ENCODE assay signal across 9 mouse cellular contexts in the genomic region with DNA sequence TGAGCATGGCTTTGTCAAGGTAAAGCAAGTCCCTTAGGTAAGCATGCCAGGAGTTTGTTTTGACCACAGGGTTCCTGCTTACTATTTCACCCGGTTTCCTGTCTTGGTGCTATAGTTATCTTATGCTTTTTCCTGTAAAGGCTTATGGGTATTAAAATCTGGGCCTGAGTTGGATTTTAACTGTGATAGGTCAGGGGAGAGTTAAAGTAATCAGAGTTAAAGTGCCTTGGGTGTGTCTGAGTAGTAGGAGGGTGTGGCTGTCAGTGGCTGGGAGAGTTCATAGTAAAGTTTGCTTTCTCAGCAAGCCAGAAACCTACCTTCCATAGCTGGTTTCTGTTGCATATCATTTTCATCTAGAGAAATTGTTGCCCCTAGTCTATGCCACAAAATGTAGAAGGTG. TPM values are rescaled to one million over a fixed set of nuclear protein-coding genes. Genes with fewer than 3 reads are reported as not detected.
DNase-seq lines count a peak whose midpoint lies in the region; ATAC-seq and TF ChIP-seq lines count a peak whose summit lies in the region.
"Had no signal": no experiment of that assay in that cellular context is flagged by ENCODE, and none has a peak within 500 bp of the region (broad histone marks: within the 10 kb centered on the region; RNA-seq: fewer than 3 reads in every experiment).

No protein-coding gene starts in this region.

- H3K36me3 ChIP-seq in kidney, postnatal 0 days (ENCODE audit: insufficient read depth, low read length) = no peaks in the 10 kb centered on the region
- no peaks in the 10 kb centered on the region for H3K36me3 ChIP-seq in embryonic facial prominence, embryonic 12.5 days
- H3K36me3 ChIP-seq in neural tube, embryonic 12.5 days = no peaks in the 10 kb centered on the region

- no peaks in the 10 kb centered on the region for H3K27me3 ChIP-seq in kidney, postnatal 0 days (ENCODE audit: insufficient read depth, low read length)
- H3K27me3 ChIP-seq in embryonic facial prominence, embryonic 12.5 days = no peaks in the 10 kb centered on the region
- H3K27me3 ChIP-seq in neural tube, embryonic 12.5 days (replicated peaks) = no peaks in the 10 kb centered on the region

- TF ChIP-seq CTCF in kidney, postnatal 0 days (IDR thresholded peaks at IDR 0.05; ENCODE audit: low read depth) = no peak

- no peak for ATAC-seq in kidney, postnatal 0 days (replicated peaks; ENCODE audit: low FRiP score, low read depth)
- no peak for ATAC-seq in embryonic facial prominence, embryonic 12.5 days (ENCODE audit: insufficient number of reproducible peaks, insufficient read depth, low FRiP score, low TSS enrichment)
- ATAC-seq in neural tube, embryonic 12.5 days (ENCODE audit: low FRiP score, low read depth) = no peak

- no peak overlapping the region for H3K4me3 ChIP-seq in kidney, postnatal 0 days (replicated peaks; ENCODE audit: low read depth, low read length)
- no peak overlapping the region for H3K4me3 ChIP-seq in embryonic facial prominence, embryonic 12.5 days
- H3K4me3 ChIP-seq in neural tube, embryonic 12.5 days = no peak overlapping the region

- peak overlapping the region; percentile 87 for H3K4me2 ChIP-seq in kidney, postnatal 0 days (ENCODE audit: low read length)
- peak overlapping the region; percentile 60 for H3K4me2 ChIP-seq in embryonic facial prominence, embryonic 12.5 days (replicated peaks)
- H3K4me2 ChIP-seq in neural tube, embryonic 12.5 days (replicated peaks) = peak overlapping the region; percentile 72

- H3K4me1 ChIP-seq in kidney, postnatal 0 days (replicated peaks; ENCODE audit: insufficient read depth, low read length) = peaks cover 23% of the 10 kb centered on the region
- H3K4me1 ChIP-seq in embryonic facial prominence, embryonic 12.5 days = peaks cover 25% of the 10 kb centered on the region
- peaks cover 20% of the 10 kb centered on the region for H3K4me1 ChIP-seq in neural tube, embryonic 12.5 days

- H3K9me3 ChIP-seq in kidney, postnatal 0 days (replicated peaks; ENCODE audit: low read length) = no peaks in the 10 kb centered on the region
- no peaks in the 10 kb centered on the region for H3K9me3 ChIP-seq in embryonic facial prominence, embryonic 12.5 days
- no peaks in the 10 kb centered on the region for H3K9me3 ChIP-seq in neural tube, embryonic 12.5 days

- WGBS in kidney, postnatal 0 days = 39% methylated on average over 1 of the region's 1 CpGs
- 60% methylated on average over 1 of the region's 1 CpGs for WGBS in embryonic facial prominence, embryonic 12.5 days
- WGBS in neural tube, embryonic 12.5 days = 63% methylated on average over 1 of the region's 1 CpGs

- H3K27ac ChIP-seq in kidney, postnatal 0 days = no peak overlapping the region
- H3K27ac ChIP-seq in embryonic facial prominence, embryonic 12.5 days = no peak overlapping the region
- no peak overlapping the region for H3K27ac ChIP-seq in neural tube, embryonic 12.5 days

- no peak for DNase-seq in kidney, postnatal 0 days (ENCODE audit: low spot score)
- DNase-seq in kidney, adult 18-20 months = no peak
- DNase-seq in induced T-regulatory cell, adult 2 months (ENCODE audit: low read depth) = peak; percentile 71
- DNase-seq in ovary, postnatal 10 days (ENCODE audit: low spot score) = no peak
- no peak for DNase-seq in cerebellum, adult 18-20 months
- DNase-seq in right cerebral cortex, adult 18-20 months = no peak
- DNase-seq: kidney, adult 8-10 months had no signal

- 0 out of 2 replicates have a peak overlapping the region, but pooled peaks have one; percentile 93 for H3K9ac ChIP-seq in kidney, postnatal 0 days (ENCODE audit: low read depth, low read length)
- H3K9ac ChIP-seq in embryonic facial prominence, embryonic 12.5 days = no peak overlapping the region
- peak overlapping the region; percentile 17; the same call in 1 of the 2 replicates for H3K9ac ChIP-seq in neural tube, embryonic 12.5 days

RNA-seq across cellular contexts. Expression of a gene that starts 2.7 kb away (rescaled TPM):
- 12.1 and 14.6 TPM in 2 replicates for polyA plus RNA-seq in kidney, postnatal 0 days (2015; fragmentation: Nextera tagmentation; extraction: Ambion mirVana)
- 24.3 and 25.6 TPM in 2 replicates for polyA plus RNA-seq in embryonic facial prominence, embryonic 12.5 days (2016; fragmentation: Nextera tagmentation; extraction: Ambion mirVana)
- polyA plus RNA-seq in neural tube, embryonic 12.5 days (2016; fragmentation: Nextera tagmentation; extraction: Ambion mirVana) = 26.6 and 32.2 TPM in 2 replicates

RNA-seq across cellular contexts. Expression of a gene that starts 48.6 kb away (rescaled TPM):
- polyA plus RNA-seq in kidney, postnatal 0 days (2015; fragmentation: Nextera tagmentation; extraction: Ambion mirVana) = 8.4 and 9.1 TPM in 2 replicates
- polyA plus RNA-seq in embryonic facial prominence, embryonic 12.5 days (2016; fragmentation: Nextera tagmentation; extraction: Ambion mirVana) = 3.3 and 5.2 TPM in 2 replicates
- polyA plus RNA-seq in neural tube, embryonic 12.5 days (2016; fragmentation: Nextera tagmentation; extraction: Ambion mirVana) = 7.2 and 7.9 TPM in 2 replicates

RNA-seq across cellular contexts. Expression of a gene that starts 57.7 kb away (rescaled TPM):
- not detected in 2 replicates for polyA plus RNA-seq in kidney, postnatal 0 days (2015; fragmentation: Nextera tagmentation; extraction: Ambion mirVana)
- polyA plus RNA-seq in embryonic facial prominence, embryonic 12.5 days (2016; fragmentation: Nextera tagmentation; extraction: Ambion mirVana) = not detected in 2 replicates
- not detected in 2 replicates for polyA plus RNA-seq in neural tube, embryonic 12.5 days (2016; fragmentation: Nextera tagmentation; extraction: Ambion mirVana)
